Mouse (Mus musculus): ENCODE data around the gene Wfdc15b. TPM values are rescaled to one million over a fixed set of nuclear protein-coding genes. Genes with fewer than 3 reads are reported as not detected.

Wfdc15b gene
- polyA plus RNA-seq, 1 experiment from 2014 or later: not detected

DNA sequence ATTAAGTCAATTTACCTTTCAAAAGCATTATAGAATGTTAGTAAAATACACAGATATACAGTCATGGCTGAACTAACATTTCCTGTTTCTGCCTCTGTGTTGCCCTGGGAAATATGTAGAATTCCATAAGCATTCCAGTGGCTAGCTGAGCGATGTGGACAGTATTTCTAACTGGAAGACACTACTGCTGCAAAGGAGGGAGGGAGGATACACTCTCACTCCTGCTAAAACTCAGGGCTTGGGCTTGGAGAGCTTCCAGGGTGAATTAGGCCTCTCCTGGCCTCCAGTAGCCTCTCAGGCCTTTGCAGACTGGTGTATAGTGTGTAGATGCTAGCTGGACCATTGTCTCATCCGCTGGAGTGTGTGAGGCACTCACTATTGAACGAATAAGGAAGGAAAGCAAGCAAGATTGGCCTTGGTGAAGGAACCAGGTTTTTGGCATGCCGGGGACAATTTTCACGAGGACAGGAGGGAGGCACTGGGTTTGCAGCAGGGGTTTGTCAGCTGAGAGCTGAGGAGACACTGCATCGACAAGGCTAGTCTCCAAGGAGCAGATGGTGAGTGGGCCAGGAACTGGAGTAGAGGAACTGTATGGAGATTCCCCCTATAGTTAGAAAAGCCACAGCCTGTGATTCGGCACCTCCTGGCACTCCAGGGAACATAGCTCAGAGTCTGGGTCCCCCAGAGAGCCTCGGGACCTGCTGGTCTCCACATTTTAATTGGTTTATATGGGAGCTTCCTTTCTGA lies 46.6 kb downstream of the Wfdc15b start:
- Histone ChIP-seq H3K4me3 (no peak overlapping the region), H3K4me1 (peaks cover 28% of the 10 kb centered on the region), H3K9me3 (no peaks in the 10 kb centered on the region), H3K36me3 (replicated peaks) (no peaks in the 10 kb centered on the region), H3K27me3 (replicated peaks; ENCODE audit: low read depth, poor library complexity, severe bottlenecking) (peaks cover 54% of the 10 kb centered on the region), H3K27ac (replicated peaks) (no peak overlapping the region)
- WGBS: 79% methylated on average over 8 of the region's 8 CpGs
- DNase-seq (ENCODE audit: low spot score): no peak

- no peak overlapping the region for H3K4me3 ChIP-seq
- WGBS: 77% methylated on average over 3 of the region's 3 CpGs
- no peak for DNase-seq (ENCODE audit: low spot score)
- no peaks in the 10 kb centered on the region for H3K36me3 ChIP-seq (replicated peaks)
- H3K4me1 ChIP-seq: peaks cover 30% of the 10 kb centered on the region
- no peak overlapping the region for H3K27ac ChIP-seq (replicated peaks)
- H3K27me3 ChIP-seq (replicated peaks; ENCODE audit: low read depth, poor library complexity, severe bottlenecking): peaks cover 68% of the 10 kb centered on the region
- no peaks in the 10 kb centered on the region for H3K9me3 ChIP-seq
Measured at GRCm38 (mm10) chr2:164173394-164173793, 48.1 kb downstream of the Wfdc15b start.

DNA sequence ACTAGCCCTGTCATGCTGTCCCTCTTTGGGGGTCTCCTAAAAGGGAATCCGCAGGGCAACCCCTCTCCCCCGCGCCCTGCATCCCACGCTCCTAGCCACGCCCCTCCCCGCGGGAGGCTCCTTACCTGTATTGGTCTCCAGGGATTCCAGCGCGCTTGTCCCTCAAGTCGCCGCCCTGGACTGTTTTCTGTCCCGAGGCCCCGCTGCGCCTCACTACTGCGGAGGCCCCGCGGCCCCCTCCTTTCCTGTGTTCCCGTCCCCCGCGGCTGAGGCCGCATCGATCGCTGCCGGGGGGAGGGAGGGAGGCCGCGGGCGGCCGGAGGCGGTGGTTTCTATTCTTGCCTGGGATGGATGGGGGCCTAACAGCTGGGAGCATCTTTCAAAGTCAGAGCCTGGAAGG lies 50.6 kb downstream of the Wfdc15b start, which contains the start of gene Kcns1:
Gene Kcns1 (minus strand): TSS at position 212 of the 400 bp plus-strand sequence.
- 1% methylated on average over 29 of the region's 29 CpGs for WGBS
- Histone ChIP-seq H3K27ac (replicated peaks) (no peak within 1 kb of the TSS), H3K9me3 (no peaks in the 10 kb centered on the region), H3K4me3 (peak within 1 kb of the TSS; percentile 55), H3K36me3 (replicated peaks) (no peaks in the 10 kb centered on the region), H3K27me3 (replicated peaks; ENCODE audit: low read depth, poor library complexity, severe bottlenecking) (peaks cover 93% of the 10 kb centered on the region), H3K4me1 (peaks cover 32% of the 10 kb centered on the region)
- peak; percentile 44 for DNase-seq (ENCODE audit: low spot score)

- Histone ChIP-seq H3K9me3 (no peaks in the 10 kb centered on the region), H3K4me1 (peaks cover 32% of the 10 kb centered on the region), H3K36me3 (replicated peaks) (no peaks in the 10 kb centered on the region), H3K27me3 (replicated peaks; ENCODE audit: low read depth, poor library complexity, severe bottlenecking) (peaks cover 99% of the 10 kb centered on the region), H3K4me3 (peak overlapping the region; percentile 55), H3K27ac (replicated peaks) (no peak overlapping the region)
- WGBS: 4% methylated on average over 11 of the region's 11 CpGs
- DNase-seq (ENCODE audit: low spot score): peak; percentile 32
Measured at GRCm38 (mm10) chr2:164170326-164170725, 51.1 kb downstream of the Wfdc15b start.

GRCm38 (mm10) chr2:164168571-164168946 lies 52.9 kb downstream of the Wfdc15b start:
- Histone ChIP-seq H3K4me3 (peak overlapping the region; percentile 52), H3K9me3 (no peaks in the 10 kb centered on the region), H3K4me1 (peaks cover 32% of the 10 kb centered on the region), H3K27me3 (replicated peaks; ENCODE audit: low read depth, poor library complexity, severe bottlenecking) (peaks cover 94% of the 10 kb centered on the region), H3K27ac (replicated peaks) (no peak overlapping the region; the same call in 1 of the 2 replicates), H3K36me3 (replicated peaks) (no peaks in the 10 kb centered on the region)
- 11% methylated on average over 42 of the region's 42 CpGs for WGBS
- peak; percentile 49 for DNase-seq (ENCODE audit: low spot score)

GRCm38 (mm10) chr2:164167752-164168570 lies 53.5 kb downstream of the Wfdc15b start:
- H3K4me1 ChIP-seq: peaks cover 32% of the 10 kb centered on the region
- peaks cover 88% of the 10 kb centered on the region for H3K27me3 ChIP-seq (replicated peaks; ENCODE audit: low read depth, poor library complexity, severe bottlenecking)
- H3K9me3 ChIP-seq: no peaks in the 10 kb centered on the region
- peak overlapping the region; percentile 52 for H3K4me3 ChIP-seq
- 13% methylated on average over 90 of the region's 90 CpGs for WGBS
- peak; percentile 61 for DNase-seq (ENCODE audit: low spot score)
- no peak overlapping the region; the same call in 1 of the 2 replicates for H3K27ac ChIP-seq (replicated peaks)
- no peaks in the 10 kb centered on the region for H3K36me3 ChIP-seq (replicated peaks)

DNA sequence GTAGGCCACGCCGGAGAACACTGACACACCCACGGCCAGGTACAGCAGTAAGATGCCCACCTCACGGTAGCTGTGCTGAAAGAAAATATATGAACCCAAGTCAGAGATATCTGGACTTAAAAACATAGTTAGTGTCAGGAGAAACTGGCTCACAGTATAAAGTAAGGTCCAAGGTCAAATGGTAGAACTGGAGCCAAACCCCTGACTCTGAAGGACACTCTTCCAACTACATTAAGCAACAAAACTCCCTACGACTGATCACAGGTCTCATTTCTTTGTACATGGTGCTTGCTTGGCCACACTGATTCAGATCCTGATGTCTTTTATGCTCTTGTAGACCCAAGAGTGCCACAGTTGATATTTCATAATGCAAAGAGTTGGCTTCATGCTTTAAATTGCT lies 56.5 kb downstream of the Wfdc15b start:
- peaks cover 19% of the 10 kb centered on the region for H3K4me1 ChIP-seq
- no peak overlapping the region for H3K27ac ChIP-seq (replicated peaks)
- no peaks in the 10 kb centered on the region for H3K36me3 ChIP-seq (replicated peaks)
- no peak for DNase-seq (ENCODE audit: low spot score)
- H3K27me3 ChIP-seq (replicated peaks; ENCODE audit: low read depth, poor library complexity, severe bottlenecking): peaks cover 58% of the 10 kb centered on the region
- WGBS: 94% methylated on average over 5 of the region's 5 CpGs
- no peaks in the 10 kb centered on the region for H3K9me3 ChIP-seq
- no peak overlapping the region for H3K4me3 ChIP-seq

Other genes starting within 250 kb of the Wfdc15b start
- gene Ywhab, start 226.7 kb downstream of the Wfdc15b start, polyA plus RNA-seq (2016; fragmentation: Nextera tagmentation; extraction: Ambion mirVana): 326 and 327 TPM in 2 replicates
- 1.6 and 1.9 TPM in 2 replicates for gene Pabpc1l, start 196.2 kb downstream of the Wfdc15b start, polyA plus RNA-seq (2016; fragmentation: Nextera tagmentation; extraction: Ambion mirVana)
- 33.1 and 34.8 TPM in 2 replicates for gene Stk4, start 151.3 kb downstream of the Wfdc15b start, polyA plus RNA-seq (2016; fragmentation: Nextera tagmentation; extraction: Ambion mirVana)
- 68.1 and 71.9 TPM in 2 replicates for gene Tomm34, start 150.5 kb downstream of the Wfdc15b start, polyA plus RNA-seq (2016; fragmentation: Nextera tagmentation; extraction: Ambion mirVana)
- not detected in 2 replicates for gene Kcns1, start 50.5 kb downstream of the Wfdc15b start, polyA plus RNA-seq (2016; fragmentation: Nextera tagmentation; extraction: Ambion mirVana)
- not detected in 2 replicates for gene Wfdc5, start 38.9 kb downstream of the Wfdc15b start, polyA plus RNA-seq (2016; fragmentation: Nextera tagmentation; extraction: Ambion mirVana)
- gene Wfdc12, start 31.1 kb downstream of the Wfdc15b start, polyA plus RNA-seq (2016; fragmentation: Nextera tagmentation; extraction: Ambion mirVana): not detected in 2 replicates
- gene Wfdc15a, start 21.5 kb downstream of the Wfdc15b start, polyA plus RNA-seq (2016; fragmentation: Nextera tagmentation; extraction: Ambion mirVana): not detected in 2 replicates
- not detected in 2 replicates for gene Svs2, start 16.8 kb upstream of the Wfdc15b start, polyA plus RNA-seq (2016; fragmentation: Nextera tagmentation; extraction: Ambion mirVana)
- not detected in 2 replicates for gene Svs3b, start 35.0 kb upstream of the Wfdc15b start, polyA plus RNA-seq (2016; fragmentation: Nextera tagmentation; extraction: Ambion mirVana)
- not detected in 2 replicates for gene Svs4, start 56.8 kb upstream of the Wfdc15b start, polyA plus RNA-seq (2016; fragmentation: Nextera tagmentation; extraction: Ambion mirVana)
- not detected in 2 replicates for gene Svs3a, start 67.6 kb upstream of the Wfdc15b start, polyA plus RNA-seq (2016; fragmentation: Nextera tagmentation; extraction: Ambion mirVana)
- gene Svs6, start 95.1 kb upstream of the Wfdc15b start, polyA plus RNA-seq (2016; fragmentation: Nextera tagmentation; extraction: Ambion mirVana): not detected in 2 replicates
- not detected in 2 replicates for gene Svs5, start 111.1 kb upstream of the Wfdc15b start, polyA plus RNA-seq (2016; fragmentation: Nextera tagmentation; extraction: Ambion mirVana)
- 0.46 TPM in 1 of 2 replicates, not detected in the other for gene Slpi, start 167.4 kb upstream of the Wfdc15b start, polyA plus RNA-seq (2016; fragmentation: Nextera tagmentation; extraction: Ambion mirVana)
- gene Rbpjl, start 181.5 kb upstream of the Wfdc15b start, polyA plus RNA-seq (2016; fragmentation: Nextera tagmentation; extraction: Ambion mirVana): not detected in 2 replicates
- gene Matn4, start 183.5 kb upstream of the Wfdc15b start, polyA plus RNA-seq (2016; fragmentation: Nextera tagmentation; extraction: Ambion mirVana): 0.23 and 0.85 TPM in 2 replicates
- 25.5 and 26.0 TPM in 2 replicates for gene Sdc4, start 222.2 kb upstream of the Wfdc15b start, polyA plus RNA-seq (2016; fragmentation: Nextera tagmentation; extraction: Ambion mirVana)
- gene Sys1, start 235.3 kb upstream of the Wfdc15b start, polyA plus RNA-seq (2016; fragmentation: Nextera tagmentation; extraction: Ambion mirVana): 52.5 and 53.1 TPM in 2 replicates
- gene Gm20458, start 239.3 kb upstream of the Wfdc15b start, polyA plus RNA-seq (2016; fragmentation: Nextera tagmentation; extraction: Ambion mirVana): 3.1 and 3.2 TPM in 2 replicates